Mouse (Mus musculus) neural tube, embryonic 15.5 days (tissue): ENCODE data around the gene Olfr1061. TPM values are rescaled to one million over a fixed set of nuclear protein-coding genes. Genes with fewer than 3 reads are reported as not detected.

ENCODE experiments used
- polyA plus RNA-seq: library from polyadenylated mRNA; unstranded; fragments of >200 nt; fragmentation: Nextera tagmentation; extraction: Ambion mirVana; gene quantifications from 2 replicates; pipeline ENCODE4 v1.2.1, GENCODE M21; 2015

The Olfr1061 gene
- polyA plus RNA-seq, 1 experiment from 2014 or later: not detected

Other genes starting within 250 kb of the Olfr1061 start
- not detected in 2 replicates for gene Olfr1043, start 246.5 kb downstream of the Olfr1061 start, polyA plus RNA-seq
- gene Olfr1044, start 236.2 kb downstream of the Olfr1061 start, polyA plus RNA-seq: not detected in 2 replicates
- not detected in 2 replicates for gene Olfr52, start 228.4 kb downstream of the Olfr1061 start, polyA plus RNA-seq
- not detected in 2 replicates for gene Olfr1045, start 211.0 kb downstream of the Olfr1061 start, polyA plus RNA-seq
- gene Olfr1046, start 194.7 kb downstream of the Olfr1061 start, polyA plus RNA-seq: not detected in 2 replicates
- not detected in 2 replicates for gene Olfr1047, start 182.6 kb downstream of the Olfr1061 start, polyA plus RNA-seq
- gene Olfr1048, start 173.8 kb downstream of the Olfr1061 start, polyA plus RNA-seq: not detected in 2 replicates
- gene Olfr1049, start 155.7 kb downstream of the Olfr1061 start, polyA plus RNA-seq: not detected in 2 replicates
- gene Olfr1051, start 135.0 kb downstream of the Olfr1061 start, polyA plus RNA-seq: not detected in 2 replicates
- gene Olfr1052, start 121.6 kb downstream of the Olfr1061 start, polyA plus RNA-seq: not detected in 2 replicates
- not detected in 2 replicates for gene Olfr1053, start 98.8 kb downstream of the Olfr1061 start, polyA plus RNA-seq
- gene Olfr1054, start 78.6 kb downstream of the Olfr1061 start, polyA plus RNA-seq: not detected in 2 replicates
- gene Olfr1055, start 63.8 kb downstream of the Olfr1061 start, polyA plus RNA-seq: not detected in 2 replicates
- gene Olfr1056, start 51.6 kb downstream of the Olfr1061 start, polyA plus RNA-seq: not detected in 2 replicates
- gene Olfr1057, start 35.7 kb downstream of the Olfr1061 start, polyA plus RNA-seq: not detected in 2 replicates
- gene Olfr1058, start 25.5 kb downstream of the Olfr1061 start, polyA plus RNA-seq: not detected in 2 replicates
- not detected in 2 replicates for gene Olfr1062, start 12.7 kb upstream of the Olfr1061 start, polyA plus RNA-seq
- gene Olfr1065, start 36.5 kb upstream of the Olfr1061 start, polyA plus RNA-seq: not detected in 2 replicates
- not detected in 2 replicates for gene Olfr1066, start 42.2 kb upstream of the Olfr1061 start, polyA plus RNA-seq
- gene Olfr228, start 73.3 kb upstream of the Olfr1061 start, polyA plus RNA-seq: not detected in 2 replicates
- gene Olfr1076, start 94.4 kb upstream of the Olfr1061 start, polyA plus RNA-seq: not detected in 2 replicates
- gene Olfr1079, start 128.4 kb upstream of the Olfr1061 start, polyA plus RNA-seq: not detected in 2 replicates
- not detected in 2 replicates for gene Olfr1080, start 144.2 kb upstream of the Olfr1061 start, polyA plus RNA-seq
- not detected in 2 replicates for gene Olfr1082, start 184.9 kb upstream of the Olfr1061 start, polyA plus RNA-seq
- gene Olfr1084, start 225.7 kb upstream of the Olfr1061 start, polyA plus RNA-seq: not detected in 2 replicates
- gene Olfr1085, start 248.0 kb upstream of the Olfr1061 start, polyA plus RNA-seq: not detected in 2 replicates